Comparison of ENCODE assay signal across 40 mouse cellular contexts in the genomic region with DNA sequence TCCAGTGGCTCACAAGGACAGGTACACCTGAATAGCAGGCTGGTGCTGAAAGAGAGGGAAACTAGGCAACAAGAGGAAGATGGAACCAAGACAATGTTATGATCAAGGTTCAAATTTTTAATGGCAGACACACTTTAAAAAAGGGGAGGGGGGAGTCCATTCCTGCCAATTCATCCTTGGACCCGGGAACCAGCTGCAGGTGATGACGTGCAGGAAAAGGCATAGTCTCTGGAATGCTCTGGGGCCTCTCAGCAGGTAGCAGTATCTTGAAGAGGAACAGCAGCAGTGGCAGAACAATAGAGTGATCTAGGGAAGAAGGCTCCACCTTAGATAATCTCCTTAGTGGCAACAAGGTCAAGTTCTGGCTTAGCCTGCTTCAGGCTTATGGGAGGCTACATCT. TPM values are rescaled to one million over a fixed set of nuclear protein-coding genes. Genes with fewer than 3 reads are reported as not detected.
"Had no signal": no experiment of that assay in that cellular context is flagged by ENCODE, and none has a peak within 500 bp of the region (broad histone marks: within the 10 kb centered on the region; RNA-seq: fewer than 3 reads in every experiment).

No protein-coding gene starts in this region.

RNA-seq across cellular contexts. Expression of gene Olfr857, which starts 14.9 kb away (rescaled TPM):
- total RNA-seq: heart, postnatal 10 days; heart, postnatal 14 days; heart, postnatal 25 days; heart, postnatal 36 days; heart, postnatal 4 days; hematopoietic stem cell, adult 5-6 weeks; hindbrain, postnatal 0 days; layer of hippocampus, adult 18-20 months; layer of hippocampus, adult 2 months; layer of hippocampus, adult 8-10 months; layer of hippocampus, postnatal 10 days; layer of hippocampus, postnatal 14 days; layer of hippocampus, postnatal 25 days; layer of hippocampus, postnatal 36 days; left cerebral cortex, adult 18-20 months; left cerebral cortex, adult 2 months had no signal
- polyA plus RNA-seq: heart, embryonic 12.5 days; heart, embryonic 13.5 days; heart, embryonic 14.5 days; heart, embryonic 15.5 days; heart, embryonic 16.5 days; heart, postnatal 0 days; hindbrain, embryonic 10.5 days; hindbrain, embryonic 11.5 days; hindbrain, embryonic 12.5 days; hindbrain, embryonic 13.5 days; hindbrain, embryonic 14.5 days; hindbrain, embryonic 15.5 days; hindbrain, embryonic 16.5 days; hindbrain, postnatal 0 days; inflammation-experienced regulatory T-cells, adult 6 months; intestine, embryonic 14.5 days; intestine, embryonic 15.5 days; intestine, embryonic 16.5 days; intestine, postnatal 0 days; kidney, adult 2 months; kidney, embryonic 14.5 days; kidney, embryonic 15.5 days; kidney, embryonic 16.5 days; kidney, postnatal 0 days; large intestine, adult 2 months had no signal
